Mouse (Mus musculus) forebrain, embryonic 15.5 days (tissue): ENCODE measurements around the gene Ifit1. TPM values are rescaled to one million over a fixed set of nuclear protein-coding genes. Genes with fewer than 3 reads are reported as not detected.
A peak's percentile ranks its signal among the peaks of the same experiment; 100 is the strongest.
"Not testable (repeated sequence)": the region's sequence is repeated elsewhere in the genome, so short reads cannot be mapped to it uniquely, and the experiment has no call there.

ENCODE experiments used
- ATAC-seq: fragments of 200-750 bp; cut with Nextera tagmentation; replicated peaks from 2 replicates; pipeline ENCODE4 v1.8.0; 2017; ENCODE audit warnings: mild to moderate bottlenecking, moderate TSS enrichment, moderate library complexity
- H3K27ac ChIP-seq: fragments of 300-500 bp; sonication (generic); replicated peaks from 2 replicates; pipeline ENCODE4 v1.5.1; 2015; ENCODE audit warnings: mild to moderate bottlenecking, inconsistent platforms
- H3K27me3 ChIP-seq: fragments of 300-500 bp; sonication (generic); 2 replicates; pipeline ENCODE4 v1.6.1; 2015; ENCODE audit warnings: inconsistent platforms
- H3K36me3 ChIP-seq: fragments of 300-500 bp; sonication (generic); 2 replicates; pipeline ENCODE4 v1.6.1; 2015; ENCODE audit warnings: mild to moderate bottlenecking, inconsistent platforms
- H3K4me1 ChIP-seq: fragments of 300-500 bp; sonication (generic); 2 replicates; pipeline ENCODE4 v1.6.1; 2015; ENCODE audit warnings: inconsistent platforms
- H3K4me2 ChIP-seq: fragments of 300-500 bp; sonication (generic); replicated peaks from 2 replicates; pipeline ENCODE4 v1.6.1; 2015; ENCODE audit warnings: mild to moderate bottlenecking, inconsistent platforms
- H3K4me3 ChIP-seq: fragments of 300-500 bp; sonication (generic); 2 replicates; pipeline ENCODE4 v1.5.1; 2015; ENCODE audit warnings: mild to moderate bottlenecking, inconsistent platforms
- H3K9ac ChIP-seq: fragments of 300-500 bp; sonication (generic); replicated peaks from 2 replicates; pipeline ENCODE4 v1.6.1; 2015; ENCODE audit warnings: mild to moderate bottlenecking, inconsistent platforms
- H3K9me3 ChIP-seq: fragments of 300-500 bp; sonication (generic); 2 replicates; pipeline ENCODE4 v1.6.1; 2016; ENCODE audit warnings: inconsistent platforms
- WGBS: fragments of 180-500 bp; shearing (Covaris S2); methylation state at CpG from one replicate; pipeline ENCODE4 v1.1.7; 2015; ENCODE audit warnings: mixed read lengths; 5-methylcytosine and 5-hydroxymethylcytosine counted together
- polyA plus RNA-seq: library from polyadenylated mRNA; unstranded; fragments of >200 nt; fragmentation: Nextera tagmentation; extraction: Ambion mirVana; gene quantifications from 2 replicates; pipeline ENCODE4 v1.2.1, GENCODE M21; 2015

The Ifit1 gene
- 0.13 and 0.18 TPM in 2 replicates for polyA plus RNA-seq

DNA sequence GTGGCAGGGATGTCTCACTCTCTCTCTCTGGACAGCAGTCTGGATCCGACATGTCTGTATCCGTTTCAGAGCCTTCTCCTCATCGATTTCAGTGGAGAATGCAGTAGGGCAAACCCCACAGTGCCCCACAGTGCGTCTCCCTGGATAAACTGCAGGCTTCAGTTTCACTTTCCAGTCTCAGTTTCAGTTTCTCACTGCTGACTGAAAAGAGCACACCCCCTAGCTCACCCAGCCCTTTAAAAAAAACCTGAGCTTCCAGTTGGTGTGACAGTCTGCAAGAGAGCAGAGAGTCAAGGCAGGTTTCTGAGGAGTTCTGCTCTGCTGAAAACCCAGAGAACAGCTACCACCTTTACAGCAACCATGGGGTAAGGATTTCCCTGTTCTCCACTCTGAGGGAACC is at the start of gene Ifit1, which contains the start of gene Ifit1bl2:
TSS of gene Ifit1 (plus strand) at position 249 of the 400 bp plus-strand sequence.
TSS of gene Ifit1bl2 (minus strand) at position 121 of the 400 bp plus-strand sequence.
- Histone ChIP-seq H3K9ac (no peak within 1 kb of the TSS), H3K4me2 (no peak within 1 kb of the TSS), H3K9me3 (no peaks in the 10 kb centered on the region), H3K27ac (no peak within 1 kb of the TSS), H3K36me3 (no peaks in the 10 kb centered on the region), H3K4me1 (no peaks in the 10 kb centered on the region), H3K27me3 (no peaks in the 10 kb centered on the region), H3K4me3 (no peak within 1 kb of the TSS)
- 57% methylated on average over 4 of the region's 4 CpGs for WGBS
- no peak for ATAC-seq

DNA sequence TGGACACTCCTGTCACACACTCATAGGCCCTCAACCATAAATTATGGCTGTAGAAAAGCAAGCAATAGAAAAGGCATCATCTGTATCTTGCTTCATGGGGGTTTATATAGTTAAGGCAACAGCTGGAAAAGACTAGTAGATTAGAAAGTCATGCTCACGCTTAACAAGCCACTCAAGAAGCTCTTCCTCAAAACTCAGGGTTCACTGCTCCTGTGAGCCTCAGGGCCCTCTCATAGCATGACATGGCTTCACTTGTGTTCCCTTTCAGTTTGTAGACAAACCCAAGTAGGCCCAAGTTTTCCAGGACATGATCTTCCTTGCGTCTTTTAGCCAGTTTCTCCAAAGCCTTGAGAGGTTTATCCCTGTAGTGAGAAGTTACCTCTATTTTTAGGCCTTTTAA is 47.2 kb upstream of the Ifit1 start:
- Histone ChIP-seq H3K9me3 (no peaks in the 10 kb centered on the region), H3K4me2 (no peak overlapping the region), H3K4me1 (0 out of 2 replicates have a peak, but pooled peaks cover 2% of the 10 kb centered on the region), H3K4me3 (no peak overlapping the region), H3K36me3 (no peaks in the 10 kb centered on the region), H3K9ac (no peak overlapping the region), H3K27ac (no peak overlapping the region), H3K27me3 (no peaks in the 10 kb centered on the region)
- no peak for ATAC-seq
- 96% methylated on average over 2 of the region's 2 CpGs for WGBS

DNA sequence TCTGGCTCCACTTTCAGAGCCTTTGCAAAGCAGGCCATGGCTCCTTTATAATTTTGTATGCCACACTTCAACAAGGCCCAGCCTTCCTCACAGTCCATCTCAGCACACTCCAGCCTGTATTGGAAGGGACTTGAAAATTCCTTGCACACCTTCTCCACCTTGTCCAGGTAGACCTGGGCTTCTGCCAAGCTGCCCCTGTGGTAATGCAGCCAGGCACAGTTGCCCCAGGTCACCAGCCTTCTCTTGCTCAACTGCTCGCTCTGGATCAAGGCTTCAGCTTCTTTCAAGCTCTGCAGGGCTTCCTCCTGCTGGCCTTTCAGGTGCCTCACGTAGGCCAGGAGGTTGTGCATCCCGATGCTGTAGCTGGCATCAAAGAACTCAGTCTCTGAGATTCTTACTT is 46.1 kb upstream of the Ifit1 start:
- not testable (repeated sequence) for H3K27ac ChIP-seq, H3K36me3 ChIP-seq, H3K9me3 ChIP-seq, H3K4me3 ChIP-seq, H3K9ac ChIP-seq, H3K4me1 ChIP-seq, H3K4me2 ChIP-seq, H3K27me3 ChIP-seq, ATAC-seq
- 75% methylated on average over 3 of the region's 3 CpGs for WGBS

DNA sequence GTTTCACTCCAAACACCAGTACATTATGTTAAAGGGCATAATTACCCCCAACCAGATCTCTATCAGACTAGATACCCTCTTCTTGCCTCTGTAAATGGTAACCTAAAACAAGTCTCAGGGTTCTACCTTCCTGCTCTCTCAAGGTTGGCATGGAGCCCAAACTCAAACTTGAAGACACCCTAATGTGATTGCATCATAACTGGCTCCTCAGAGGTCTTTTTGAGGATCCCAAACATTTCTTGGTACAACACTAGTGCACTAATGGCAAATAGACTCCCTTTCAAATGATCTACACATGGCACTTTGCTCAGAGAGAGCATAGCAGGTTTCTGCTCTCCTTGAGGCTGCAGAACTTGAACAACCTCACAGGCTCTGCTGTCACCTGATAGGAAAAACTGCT is 43.9 kb upstream of the Ifit1 start:
- Histone ChIP-seq H3K27me3 (no peaks in the 10 kb centered on the region), H3K4me2 (no peak overlapping the region), H3K27ac (no peak overlapping the region), H3K4me3 (no peak overlapping the region), H3K9ac (no peak overlapping the region), H3K36me3 (no peaks in the 10 kb centered on the region), H3K9me3 (no peaks in the 10 kb centered on the region), H3K4me1 (0 out of 2 replicates have a peak, but pooled peaks cover 3% of the 10 kb centered on the region)
- no peak for ATAC-seq

- no peaks in the 10 kb centered on the region for H3K36me3 ChIP-seq
- H3K27me3 ChIP-seq, result no peaks in the 10 kb centered on the region
- no peaks in the 10 kb centered on the region for H3K9me3 ChIP-seq
- H3K4me2 ChIP-seq, result no peak overlapping the region
- no peak overlapping the region for H3K27ac ChIP-seq
- H3K9ac ChIP-seq, result no peak overlapping the region
- 67% methylated on average over 2 of the region's 2 CpGs for WGBS
- H3K4me3 ChIP-seq, result no peak overlapping the region
- ATAC-seq, result peak; percentile 72; the same call in 1 of the 2 replicates
- H3K4me1 ChIP-seq, result 0 out of 2 replicates have a peak, but pooled peaks cover 3% of the 10 kb centered on the region
These were observed 42.3 kb upstream of the Ifit1 start for GRCm38 (mm10) chr19:34598341-34598740.

DNA sequence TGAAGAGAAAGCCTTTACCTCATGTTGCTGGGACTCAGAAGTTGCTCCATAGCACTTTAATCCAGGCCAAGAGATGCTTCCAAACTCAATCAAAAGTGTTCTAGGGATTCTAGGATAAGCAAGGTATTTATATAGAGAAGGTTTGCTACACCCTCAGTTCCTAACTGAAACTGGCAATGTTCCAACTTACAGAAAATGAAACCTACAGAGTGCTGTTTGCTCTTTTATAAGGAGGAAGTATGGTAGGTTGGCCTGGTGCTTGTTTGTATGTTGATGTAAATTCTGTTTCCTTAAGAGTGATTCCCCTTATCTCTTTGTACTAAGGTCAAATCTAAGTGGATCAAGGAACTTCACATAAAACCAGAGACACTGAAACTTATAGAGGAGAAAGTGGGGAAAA is 41.4 kb upstream of the Ifit1 start:
- not testable (repeated sequence) for H3K9ac ChIP-seq, H3K4me3 ChIP-seq, H3K4me1 ChIP-seq, H3K4me2 ChIP-seq, H3K36me3 ChIP-seq, H3K9me3 ChIP-seq, H3K27ac ChIP-seq, ATAC-seq, H3K27me3 ChIP-seq

- not testable (repeated sequence) for H3K27me3 ChIP-seq, H3K36me3 ChIP-seq, H3K9me3 ChIP-seq, H3K9ac ChIP-seq, H3K4me1 ChIP-seq, ATAC-seq, H3K4me2 ChIP-seq, H3K4me3 ChIP-seq, H3K27ac ChIP-seq
- 44% methylated on average over 1 of the region's 1 CpGs for WGBS
These were observed 38.8 kb upstream of the Ifit1 start, which contains the start of gene Ifit1bl1 for GRCm38 (mm10) chr19:34601888-34602287. Gene Ifit1bl1 (minus strand): TSS chr19:34601956.

DNA sequence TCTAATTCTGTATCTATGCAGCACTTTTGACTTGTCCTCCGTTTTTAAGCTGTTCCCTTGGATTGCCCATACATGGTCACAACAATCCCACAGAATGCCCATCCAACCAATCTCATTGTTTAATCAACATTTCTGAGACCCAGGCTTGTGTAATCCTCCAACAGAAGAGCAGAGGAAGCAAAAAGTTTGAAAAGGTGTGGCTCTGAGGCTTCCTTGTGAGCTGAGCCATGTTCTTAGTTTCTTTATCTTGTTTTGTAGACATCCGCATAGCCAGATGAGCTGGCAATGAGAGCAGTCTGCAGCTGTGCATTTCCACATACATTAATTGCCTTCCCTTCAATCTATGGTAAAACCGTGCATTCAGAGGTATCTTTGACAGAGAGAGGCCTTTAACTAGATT is 35.2 kb upstream of the Ifit1 start:
- no peaks in the 10 kb centered on the region for H3K9me3 ChIP-seq
- no peak overlapping the region for H3K27ac ChIP-seq
- H3K4me1 ChIP-seq, result 0 out of 2 replicates have a peak, but pooled peaks cover 3% of the 10 kb centered on the region
- no peak overlapping the region for H3K4me2 ChIP-seq
- 91% methylated on average over 3 of the region's 3 CpGs for WGBS
- H3K27me3 ChIP-seq, result no peaks in the 10 kb centered on the region
- H3K4me3 ChIP-seq, result no peak overlapping the region
- no peak for ATAC-seq
- no peak overlapping the region for H3K9ac ChIP-seq
- no peaks in the 10 kb centered on the region for H3K36me3 ChIP-seq

GRCm38 (mm10) chr19:34607237-34608051 is 33.2 kb upstream of the Ifit1 start, which contains the start of gene Ifit3b:
Gene Ifit3b (plus strand): TSS chr19:34607970.
- 50% methylated on average over 4 of the region's 4 CpGs for WGBS
- H3K4me1 ChIP-seq, H3K27me3 ChIP-seq, H3K4me2 ChIP-seq, H3K36me3 ChIP-seq, H3K9ac ChIP-seq, H3K4me3 ChIP-seq, H3K9me3 ChIP-seq, H3K27ac ChIP-seq: not testable (repeated sequence)
- peak; percentile 46 for ATAC-seq

GRCm38 (mm10) chr19:34610118-34610517 is 30.6 kb upstream of the Ifit1 start:
- not testable (repeated sequence) for H3K36me3 ChIP-seq, H3K9ac ChIP-seq, ATAC-seq, H3K27ac ChIP-seq, H3K27me3 ChIP-seq, H3K4me2 ChIP-seq, H3K4me3 ChIP-seq, H3K4me1 ChIP-seq, H3K9me3 ChIP-seq
- WGBS, result 75% methylated on average over 3 of the region's 3 CpGs

DNA sequence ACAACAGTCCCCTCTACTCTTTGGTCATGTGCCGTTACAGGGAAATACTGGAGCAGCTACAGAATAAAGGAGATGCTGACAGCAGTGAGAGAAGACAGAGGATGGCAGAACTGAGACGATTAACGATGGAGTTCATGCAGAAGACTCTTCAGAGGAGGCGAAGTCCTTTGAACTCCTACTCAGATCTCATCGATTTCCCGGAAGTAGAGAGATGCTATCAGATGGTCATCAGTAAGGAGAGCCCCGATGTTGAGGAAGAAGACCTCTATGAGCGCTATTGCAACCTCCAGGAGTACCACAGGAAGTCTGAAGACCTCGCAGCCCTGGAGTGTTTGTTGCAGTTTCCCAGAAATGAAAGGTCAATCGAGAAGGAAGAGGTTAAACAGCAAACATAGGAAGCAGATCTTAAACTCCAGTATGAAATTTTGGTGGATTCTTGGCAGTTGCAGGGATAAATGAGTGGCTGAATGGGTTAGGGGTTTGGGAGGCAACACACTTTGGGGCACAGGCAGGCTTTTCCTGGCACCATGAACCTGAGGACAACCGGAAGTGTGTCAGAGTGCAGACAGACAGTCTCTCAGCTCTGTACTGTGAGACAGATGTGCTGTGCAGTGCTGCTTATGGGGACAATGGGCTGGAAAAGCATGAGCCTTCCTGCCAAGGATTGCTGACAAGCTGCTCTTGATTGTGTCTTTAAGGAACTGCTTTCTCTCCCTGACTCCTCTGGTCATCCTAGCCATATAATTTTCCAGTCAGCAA is 28.2 kb upstream of the Ifit1 start:
- WGBS, result 86% methylated on average over 5 of the region's 11 CpGs
- H3K27me3 ChIP-seq, ATAC-seq: not testable (repeated sequence)

DNA sequence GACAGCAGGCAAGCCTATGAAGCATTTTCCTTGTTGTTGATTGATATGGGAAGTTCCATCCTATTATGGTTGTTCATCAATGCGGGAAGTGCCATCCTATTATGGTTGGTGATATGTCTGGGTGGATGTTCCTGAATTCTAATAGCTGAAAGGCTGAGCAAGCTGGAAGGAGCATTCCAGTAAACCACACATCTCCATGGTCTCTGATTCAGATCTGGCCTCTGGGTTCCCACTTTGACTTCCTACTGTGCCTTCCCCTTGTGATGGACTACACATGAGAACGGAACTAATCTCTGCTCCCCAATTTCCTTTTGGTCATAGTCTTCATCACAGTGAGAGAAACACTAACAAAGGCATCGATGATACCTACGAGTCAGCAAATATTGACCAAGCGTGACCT is 19.8 kb upstream of the Ifit1 start:
- 94% methylated on average over 5 of the region's 5 CpGs for WGBS
- no peak for ATAC-seq
- H3K4me2 ChIP-seq, result no peak overlapping the region

More for the DNA sequence above, 28.2 kb upstream of the Ifit1 start:
- H3K9ac ChIP-seq, H3K4me2 ChIP-seq, H3K9me3 ChIP-seq, H3K27ac ChIP-seq, H3K36me3 ChIP-seq, H3K4me1 ChIP-seq, H3K4me3 ChIP-seq: not testable (repeated sequence)

More for the DNA sequence above, 19.8 kb upstream of the Ifit1 start:
- Histone ChIP-seq H3K4me3 (no peak overlapping the region), H3K9me3 (no peaks in the 10 kb centered on the region), H3K4me1 (no peaks in the 10 kb centered on the region), H3K27ac (no peak overlapping the region), H3K9ac (no peak overlapping the region), H3K27me3 (no peaks in the 10 kb centered on the region), H3K36me3 (no peaks in the 10 kb centered on the region)
